Mouse (Mus musculus): ENCODE data around the gene Vps51.

DNA sequence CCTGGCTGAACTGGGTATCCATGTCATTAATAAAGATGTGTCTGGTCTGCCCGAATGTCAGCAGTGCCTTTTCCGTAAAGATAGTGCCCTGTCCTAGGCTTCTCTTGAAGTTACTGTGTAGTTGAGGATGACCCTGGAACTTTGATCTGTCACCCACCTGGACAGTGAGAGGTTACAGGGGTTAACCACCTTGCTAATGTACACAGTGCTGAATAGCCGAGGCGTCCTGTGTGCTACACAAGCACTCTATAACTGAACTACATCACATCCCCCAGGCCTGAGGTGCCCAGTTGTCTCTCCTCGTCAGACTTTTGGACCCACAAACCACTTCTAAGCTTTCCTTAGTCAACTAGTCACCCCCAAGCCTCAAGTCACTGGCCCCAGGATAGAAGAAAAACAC lies 14.6 kb downstream of the Vps51 start:
- TF ChIP-seq POLR2A (IDR thresholded peaks at IDR 0.05; ENCODE audit: insufficient read depth, low read depth, low read length) (no peak), CTCF (IDR thresholded peaks at IDR 0.05; ENCODE audit: insufficient read depth, low read depth, low read length) (no peak)
